Mouse (Mus musculus) cortical plate, adult 2 months (tissue): Measurements from ENCODE around the gene Ryk.

ENCODE experiments used
- CTCF ChIP-seq: fragments of 200-500 bp; IDR thresholded peaks from 2 replicates; pipeline ENCODE4 v1.5.1; 2011; ENCODE audit warnings: mild to moderate bottlenecking, control low read depth, low read length; ENCODE audit not compliant: insufficient read depth; ENCODE audit errors: extremely low read depth
- POLR2A ChIP-seq: fragments of 200-500 bp; IDR thresholded peaks from 2 replicates; pipeline ENCODE4 v1.6.1; 2011; ENCODE audit warnings: mild to moderate bottlenecking, low read length, control low read depth; ENCODE audit not compliant: insufficient read depth; ENCODE audit errors: extremely low read depth

DNA sequence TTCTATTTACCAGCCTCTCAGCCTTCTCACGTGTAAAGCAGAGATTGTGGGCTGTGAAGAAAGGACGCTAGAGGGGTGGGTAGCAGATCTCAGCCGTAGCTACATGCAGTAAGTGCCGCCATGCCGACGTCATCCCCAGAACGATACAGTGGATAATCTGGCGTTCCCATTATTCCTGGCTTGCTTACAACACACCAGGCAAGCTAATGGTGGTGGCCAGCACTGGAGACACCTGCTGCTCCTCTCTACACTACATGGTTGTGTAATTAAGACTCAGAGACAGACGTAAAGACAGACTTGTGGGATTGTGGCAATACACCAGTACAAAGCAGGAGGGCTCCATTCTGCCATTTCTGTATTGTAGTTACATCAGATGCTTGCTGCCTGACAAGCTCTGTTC lies 43.2 kb downstream of the Ryk start:
- no peak for TF ChIP-seq POLR2A
- no peak for TF ChIP-seq CTCF
